Mouse (Mus musculus): ENCODE data around the gene Mcidas. TPM values are rescaled to one million over a fixed set of nuclear protein-coding genes. Genes with fewer than 3 reads are reported as not detected.
A peak's percentile ranks its signal among the peaks of the same experiment; 100 is the strongest.

Gene Mcidas
- polyA plus RNA-seq, 1 experiment from 2014 or later = 0.20 TPM

DNA sequence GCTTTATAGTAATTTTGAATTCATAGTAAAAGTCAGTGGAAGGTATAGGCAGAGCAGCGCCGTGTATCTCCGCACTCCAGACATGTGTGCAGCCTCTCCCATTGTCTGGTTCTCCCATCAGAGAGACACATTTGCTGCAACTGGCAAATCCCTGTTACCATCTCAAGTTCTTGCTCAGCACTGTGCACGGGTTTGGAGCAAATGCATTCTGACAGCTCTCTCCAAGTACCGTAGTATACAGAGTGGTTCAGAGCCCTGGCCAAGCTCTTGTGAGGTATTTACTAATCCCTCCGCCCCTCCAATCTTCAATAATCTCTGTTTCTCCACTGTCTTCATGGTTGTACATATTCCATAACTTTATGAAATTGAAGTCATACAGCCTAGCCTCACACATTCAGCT, 19.0 kb downstream of the Mcidas start:
- no peak for DNase-seq (ENCODE audit: low spot score)

DNA sequence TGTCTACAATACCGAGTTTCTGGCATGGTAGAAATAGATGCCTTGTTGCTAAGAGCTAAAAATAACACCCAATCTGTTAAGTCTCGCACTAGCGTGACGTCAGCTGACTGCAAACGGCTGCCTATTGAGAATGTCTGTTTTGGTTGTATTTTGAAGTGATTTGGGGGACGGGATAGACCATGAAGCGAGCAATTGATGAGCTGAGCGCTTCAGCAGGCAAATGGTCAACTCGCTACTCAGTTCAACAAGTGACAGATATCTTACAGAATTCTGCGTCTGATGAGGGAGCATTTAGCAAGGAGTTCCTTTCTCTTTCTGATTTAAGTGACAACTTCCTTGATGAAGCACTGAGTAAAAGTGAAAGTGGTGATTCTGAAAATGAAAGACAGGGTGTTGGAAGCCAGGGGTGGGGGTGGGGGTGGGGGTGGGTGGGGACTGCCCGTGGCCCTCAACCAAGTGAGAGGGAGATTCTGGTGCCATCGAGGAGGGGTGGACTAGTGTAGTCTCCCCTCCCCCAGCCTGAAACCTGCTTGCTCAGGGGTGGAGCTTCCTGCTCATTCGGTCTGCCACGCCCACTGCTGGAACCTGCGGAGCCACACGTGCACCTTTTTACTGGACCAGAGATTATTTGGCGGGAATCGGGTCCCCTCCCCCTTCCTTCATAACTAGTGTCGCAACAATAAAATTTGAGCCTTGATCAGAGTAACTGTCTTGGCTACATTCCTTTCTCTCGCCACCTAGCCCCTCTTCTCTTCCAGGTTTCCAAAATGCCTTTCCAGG, 19.7 kb downstream of the Mcidas start:
- peak; percentile 68 for DNase-seq (ENCODE audit: low spot score)

DNA sequence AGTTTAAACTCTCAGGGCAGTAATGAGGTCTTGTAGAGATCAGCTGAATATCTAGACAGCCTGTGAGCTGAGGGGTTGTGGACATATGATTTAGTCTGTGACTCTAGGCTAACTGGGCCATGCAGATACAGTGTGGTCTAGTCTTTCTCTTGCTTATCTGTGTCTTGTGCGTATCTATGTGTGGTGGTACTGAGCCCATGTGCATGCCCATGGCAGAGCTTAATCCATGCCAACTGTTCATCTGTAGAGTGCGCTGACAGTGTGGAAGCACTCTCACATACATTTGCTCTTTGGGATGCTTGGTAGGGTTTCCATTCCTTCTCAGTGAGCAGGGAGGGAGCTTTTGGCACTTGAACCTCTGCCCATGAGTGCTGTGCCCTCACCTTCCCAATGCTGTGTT, 27.9 kb downstream of the Mcidas start:
- no peak for DNase-seq (ENCODE audit: low spot score)

DNA sequence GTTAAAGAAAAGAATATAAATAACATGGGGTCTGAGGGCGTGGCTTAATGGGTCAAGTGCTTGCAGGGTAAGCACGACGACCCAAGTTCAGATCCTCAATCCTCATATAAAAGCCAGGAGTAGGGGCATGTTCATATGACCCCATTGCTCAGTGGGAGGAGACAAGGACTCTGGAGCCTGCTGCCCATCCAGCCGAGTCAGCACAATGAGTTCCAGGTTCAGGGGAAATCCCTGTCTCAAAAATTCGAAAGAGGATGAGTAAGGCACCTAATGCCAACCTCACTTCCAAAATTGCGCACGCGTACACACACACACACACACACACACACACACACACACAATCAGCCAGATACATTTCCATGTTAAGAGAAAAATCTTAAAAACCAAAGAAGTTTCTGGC, 28.8 kb downstream of the Mcidas start:
- DNase-seq (ENCODE audit: low spot score) = no peak

DNA sequence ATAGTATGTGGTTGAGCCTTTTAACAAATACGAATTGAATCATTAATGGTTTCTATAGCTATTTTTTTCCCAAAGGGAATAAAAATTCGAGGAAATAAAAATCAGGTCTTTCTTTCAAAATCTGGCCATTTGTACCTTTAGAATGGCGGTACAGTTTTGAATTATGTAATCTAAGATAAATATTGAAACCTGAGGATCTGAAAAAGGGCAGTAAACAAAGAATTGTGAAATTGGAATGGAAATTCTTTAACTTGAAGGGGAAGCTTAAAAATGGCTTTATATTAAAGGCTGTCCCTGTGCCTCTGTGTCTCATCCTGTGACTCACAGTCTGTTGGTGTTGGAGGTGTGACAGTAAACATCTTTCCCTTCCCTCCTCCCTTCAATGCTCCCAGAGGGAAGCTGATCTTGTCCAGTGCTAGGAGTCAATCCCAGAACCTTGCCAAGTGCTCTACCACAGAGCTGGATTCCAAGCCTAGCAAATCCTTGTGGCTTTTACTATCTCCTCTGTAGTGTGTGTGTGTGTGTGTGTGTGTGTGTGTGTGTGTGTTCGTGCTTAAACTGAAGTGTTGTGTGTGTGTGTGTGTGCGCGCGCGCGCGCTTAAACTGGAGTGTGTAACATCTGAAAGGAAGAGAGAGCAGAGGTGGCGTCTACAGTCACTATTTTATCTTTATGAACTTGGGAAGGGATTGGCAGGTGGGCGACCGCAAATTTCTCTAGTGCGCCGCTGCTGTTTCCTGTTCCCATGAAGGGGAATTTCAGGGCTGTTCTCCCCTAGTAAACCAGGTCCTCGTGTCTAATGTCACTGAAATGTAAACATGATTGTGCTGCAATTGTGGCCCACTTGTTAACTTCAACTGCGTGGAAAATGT, 29.9 kb downstream of the Mcidas start:
- peak; percentile 69 for DNase-seq (ENCODE audit: low spot score)

DNA sequence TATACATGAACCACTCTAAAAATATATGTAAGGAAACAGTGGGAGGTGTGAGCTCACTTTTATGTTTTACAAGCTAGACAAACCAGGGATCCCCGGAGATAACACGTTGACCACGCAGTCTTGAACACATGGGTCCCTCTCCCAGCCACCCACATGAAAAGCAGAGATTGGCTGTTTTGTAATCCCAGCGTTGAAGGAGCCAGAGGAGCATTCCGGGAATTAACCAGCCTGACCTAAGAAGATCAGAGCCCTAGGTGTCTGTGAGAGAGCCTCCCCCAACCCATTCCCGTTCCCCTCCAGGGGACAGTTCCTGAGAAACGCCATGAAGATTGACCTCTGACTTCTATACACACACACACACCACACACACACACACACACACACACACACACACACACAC, 37.7 kb downstream of the Mcidas start:
- DNase-seq (ENCODE audit: low spot score) = no peak

DNA sequence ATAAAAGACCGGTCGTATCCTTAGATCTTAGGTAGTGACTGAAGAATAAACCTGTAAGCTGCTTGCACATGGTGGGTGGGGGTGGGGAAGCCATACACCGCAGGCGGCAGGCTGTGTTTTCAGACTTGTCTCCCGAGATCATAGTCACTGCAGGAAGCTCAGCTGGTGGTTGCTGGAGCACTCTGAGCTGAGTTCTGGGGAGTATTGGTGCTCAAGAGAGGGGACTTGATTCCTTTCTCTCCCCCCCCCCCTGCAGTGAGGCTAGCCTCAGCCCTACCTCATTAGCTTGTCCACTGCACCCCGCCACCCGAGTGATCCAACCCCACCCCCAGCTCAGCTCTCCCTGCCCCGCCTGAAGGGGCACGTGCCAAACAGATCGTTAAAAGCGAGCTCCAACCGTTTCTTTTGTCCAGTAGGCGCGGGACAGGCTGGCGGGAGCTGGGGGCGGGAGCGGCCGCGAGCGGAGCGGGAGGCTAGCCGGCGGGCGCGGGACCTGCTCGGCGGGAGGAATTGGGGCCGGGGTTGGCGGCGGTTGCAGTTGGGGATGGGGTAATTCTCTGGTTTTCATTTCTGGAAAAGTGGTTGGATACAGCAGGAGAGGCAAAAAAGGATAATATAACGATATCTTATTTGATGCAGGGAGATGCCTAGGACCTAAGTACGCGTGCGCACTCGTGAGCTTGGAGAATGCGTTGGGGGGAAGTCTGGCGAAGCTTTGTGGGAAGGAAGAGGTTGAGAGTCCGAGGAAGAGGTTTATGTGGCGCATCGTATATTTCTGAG, 38.3 kb downstream of the Mcidas start:
- peak; percentile 88 for DNase-seq (ENCODE audit: low spot score)

DNA sequence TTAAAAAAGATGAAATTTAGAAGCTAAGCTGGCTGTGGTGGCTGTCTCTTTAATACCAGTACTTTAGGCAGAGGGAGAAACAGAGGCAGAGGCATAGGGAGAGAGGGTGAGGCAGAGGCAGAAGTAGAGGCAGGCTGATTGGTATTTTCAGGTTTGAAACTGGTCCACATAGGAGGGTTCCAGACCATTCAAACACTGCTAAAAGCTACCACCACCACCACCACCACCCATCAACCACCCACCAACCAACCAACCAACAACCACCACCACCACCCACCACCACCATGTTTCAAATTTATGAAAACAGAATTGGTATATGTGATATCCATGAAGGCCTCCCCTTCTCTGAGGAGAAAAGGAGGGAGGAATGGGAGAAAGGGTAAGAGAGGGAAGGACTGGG, 39.2 kb downstream of the Mcidas start:
- DNase-seq (ENCODE audit: low spot score) = no peak

DNA sequence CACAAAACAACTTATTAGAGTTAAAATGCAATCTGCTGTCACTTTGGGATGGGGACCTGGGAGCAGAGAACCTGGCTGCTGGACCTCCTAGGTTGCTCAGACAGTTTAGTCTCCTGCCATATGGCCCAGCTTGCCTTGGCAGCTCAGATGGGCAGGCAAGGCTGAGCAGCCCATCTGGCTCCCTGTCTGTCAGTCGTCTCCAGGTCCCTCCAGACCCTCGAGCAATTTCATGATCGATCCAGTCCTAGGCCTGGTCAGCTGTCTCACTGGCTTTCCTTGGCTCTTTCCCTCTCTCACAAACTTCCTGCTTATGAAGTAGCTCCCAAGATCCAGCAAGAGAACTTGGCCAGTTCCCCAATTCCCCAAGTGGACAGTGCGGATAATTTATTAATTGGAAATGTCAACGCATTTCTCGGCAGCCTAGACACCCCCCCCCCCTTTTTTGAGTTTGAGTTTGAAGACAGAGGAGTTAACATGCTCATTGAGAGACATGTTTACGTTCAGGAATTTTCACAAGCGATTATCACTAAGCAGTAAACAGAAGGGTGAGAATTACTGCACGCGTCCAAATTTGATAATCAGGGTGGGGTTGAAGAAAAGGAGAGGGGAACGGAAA, 40.7 kb downstream of the Mcidas start:
- no peak for DNase-seq (ENCODE audit: low spot score)

DNA sequence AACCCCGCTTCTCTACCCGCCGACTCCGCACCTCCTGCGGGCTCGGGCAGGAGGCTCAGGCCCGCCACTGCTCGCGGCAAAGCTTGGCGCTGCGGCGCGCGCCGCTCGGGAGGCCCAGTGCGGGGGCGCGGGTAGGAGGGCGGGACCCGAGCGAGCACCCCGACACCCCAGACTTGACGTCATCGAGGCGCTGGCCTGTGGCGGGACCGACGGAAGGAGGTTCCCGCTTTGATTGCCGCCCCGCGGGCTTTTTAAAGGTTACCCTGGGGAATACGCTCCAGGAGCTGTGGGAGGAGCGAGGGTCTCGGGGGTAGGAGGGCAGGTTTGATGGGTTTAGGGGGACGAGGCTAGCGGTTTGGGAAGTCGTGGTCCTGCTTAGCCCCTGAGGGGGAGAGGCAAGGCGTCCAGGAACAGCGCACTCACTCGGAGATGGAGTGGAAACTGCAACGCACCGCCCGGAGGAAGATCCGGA, 41.3 kb downstream of the Mcidas start, which contains the start of gene Cdc20b:
Cdc20b (plus strand) TSS at position 162 of the 472 bp plus-strand sequence.
- peak; percentile 92 for DNase-seq (ENCODE audit: low spot score)

DNA sequence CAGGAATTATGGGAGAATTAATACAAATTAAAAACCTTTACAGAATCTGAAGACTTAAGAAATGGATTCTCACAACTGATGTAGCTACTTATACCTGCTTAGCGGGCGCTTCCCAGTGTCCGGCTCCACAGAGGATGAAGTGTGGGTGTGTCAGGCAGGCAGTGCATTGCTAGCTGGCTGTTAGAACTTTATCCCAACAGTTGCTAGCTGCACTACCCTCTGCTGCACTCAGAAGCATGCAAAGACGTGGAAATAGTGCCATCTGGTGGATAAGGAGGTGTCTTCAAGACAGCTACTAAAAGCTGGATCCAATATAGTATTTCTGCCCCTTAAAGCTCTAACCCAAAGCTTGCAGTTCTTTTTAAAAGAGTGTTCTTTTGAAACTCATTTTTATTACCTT, 42.2 kb downstream of the Mcidas start:
- DNase-seq (ENCODE audit: low spot score) = peak; percentile 93

DNA sequence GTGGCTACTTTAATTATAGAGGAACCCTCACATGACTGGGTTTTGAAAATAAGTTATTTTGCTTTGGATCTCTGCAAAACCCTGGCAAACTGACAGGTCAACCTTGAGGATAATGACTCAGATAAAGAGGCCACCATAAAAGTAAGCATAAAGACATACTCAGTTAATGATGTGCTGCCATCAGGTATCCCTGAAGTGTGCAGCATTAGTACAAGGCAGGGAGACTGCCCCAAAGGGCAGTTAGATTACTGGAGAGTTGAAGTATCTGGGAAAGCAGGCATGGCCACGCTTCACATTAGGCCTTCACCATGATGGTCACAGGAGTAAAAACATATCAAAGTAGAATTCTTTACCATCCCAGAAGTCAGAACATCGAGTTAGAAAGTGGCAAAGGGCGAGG, 51.2 kb downstream of the Mcidas start:
- no peak for DNase-seq (ENCODE audit: low spot score)

DNA sequence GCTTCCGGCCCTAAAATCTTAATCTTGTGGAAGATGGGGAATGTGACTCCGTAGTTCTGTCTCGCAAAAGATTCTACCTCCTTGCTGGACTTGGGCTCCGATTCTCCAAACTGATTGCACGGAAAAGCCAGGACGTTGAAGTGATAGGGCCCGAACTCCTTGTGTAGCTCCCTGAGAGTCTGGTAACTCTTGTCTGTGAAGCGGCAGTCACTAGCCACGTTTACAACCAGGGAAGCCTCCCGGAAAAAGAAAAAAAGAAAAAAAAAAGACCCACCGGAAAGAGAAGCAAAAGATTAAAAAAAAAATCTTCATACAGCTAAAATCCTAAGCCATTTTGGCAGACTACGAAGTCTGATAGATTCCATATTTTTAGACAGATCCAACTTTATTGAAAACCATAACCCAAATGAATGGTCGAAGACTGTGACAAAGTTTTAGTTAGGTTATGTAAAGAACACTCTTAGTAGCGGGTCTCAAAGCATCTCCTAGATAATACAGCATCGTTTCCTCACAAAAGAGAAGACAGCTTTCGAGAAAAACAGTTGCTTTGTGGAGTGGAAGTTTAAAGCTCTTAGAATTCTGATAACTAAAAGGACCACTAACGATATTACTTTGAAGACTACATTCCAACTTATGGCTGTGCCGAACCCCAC, 51.9 kb downstream of the Mcidas start:
- no peak for DNase-seq (ENCODE audit: low spot score)

DNA sequence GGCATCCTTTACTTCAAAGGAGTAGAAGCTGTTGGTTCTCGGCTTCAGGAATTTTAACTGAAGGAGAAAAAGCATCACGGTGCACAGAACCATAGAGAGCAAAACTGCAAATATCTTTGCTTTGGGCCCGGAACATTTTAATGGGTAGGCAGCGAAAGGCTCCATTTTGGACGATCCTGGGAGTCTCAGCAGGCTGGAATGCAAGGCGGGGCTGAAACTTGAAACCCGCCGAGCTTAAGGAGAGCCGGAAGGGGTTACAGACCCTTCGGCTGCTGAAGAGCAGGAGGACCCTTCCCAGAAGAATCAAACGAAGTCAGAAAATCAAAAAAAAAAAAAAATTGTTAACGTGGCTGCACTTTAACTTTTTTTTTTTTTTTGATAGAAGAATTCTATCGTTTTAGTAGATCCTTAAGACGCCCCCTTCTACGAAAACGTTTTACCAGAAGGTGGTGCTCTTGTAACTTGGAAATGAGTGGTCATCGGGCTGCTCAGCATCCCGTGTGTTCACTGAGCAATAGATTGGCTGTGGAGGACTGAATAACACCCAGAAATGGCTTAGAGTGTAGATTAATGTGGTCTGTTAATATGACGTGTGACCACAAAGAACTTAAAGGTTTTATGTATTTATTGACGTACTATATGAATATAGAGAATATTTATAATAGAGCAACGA, 52.7 kb downstream of the Mcidas start, which contains the start of gene Gpx8:
Gpx8 (minus strand) TSS at position 200 of the 673 bp plus-strand sequence.
- DNase-seq (ENCODE audit: low spot score) = peak; percentile 67

DNA sequence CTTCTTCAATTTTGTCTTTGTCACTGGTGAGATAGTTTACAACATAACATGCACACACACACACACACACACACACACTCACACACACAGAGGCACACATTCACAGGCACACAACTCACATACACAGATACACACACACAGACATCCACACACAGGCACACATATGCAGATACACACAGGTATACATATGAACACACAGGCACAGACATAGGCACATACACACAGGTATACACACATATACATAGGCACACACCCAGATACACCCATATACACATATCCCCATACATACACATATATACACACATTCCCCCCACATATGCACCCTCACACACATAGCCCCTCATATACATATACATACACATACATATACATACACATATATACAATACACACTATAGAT, 53.4 kb downstream of the Mcidas start:
- no peak for DNase-seq (ENCODE audit: low spot score)

DNA sequence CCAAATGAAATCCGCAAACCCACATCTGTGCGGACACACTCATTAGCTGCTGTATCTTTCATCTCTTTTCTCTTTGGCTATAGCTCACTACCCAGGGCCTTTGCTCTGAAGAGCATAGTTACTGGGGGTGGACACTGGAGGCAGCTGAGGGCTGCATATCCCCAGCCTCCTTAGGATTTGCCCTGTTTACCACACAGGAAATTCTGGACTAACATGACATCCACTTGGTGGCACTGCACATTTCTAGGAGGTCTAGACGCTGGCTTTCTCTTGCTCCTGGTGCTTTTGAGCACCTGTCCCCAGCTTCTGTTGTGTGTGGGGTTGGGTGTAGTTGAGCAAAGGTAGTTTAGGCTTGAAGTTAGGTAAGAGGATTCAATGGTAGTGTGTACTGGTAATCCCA, 54.0 kb downstream of the Mcidas start:
- no peak for DNase-seq (ENCODE audit: low spot score)
